Mouse (Mus musculus): ENCODE measurements around the gene Ccne1.
"Not testable (repeated sequence)": the region's sequence is repeated elsewhere in the genome, so short reads cannot be mapped to it uniquely, and the experiment has no call there.

Gene Ccne1

GRCm38 (mm10) chr7:38107371-38108259 is at the start of gene Ccne1:
Gene Ccne1 (minus strand): TSS chr7:38107534.
- in situ Hi-C loops (cut with MboI): no loop called here

DNA sequence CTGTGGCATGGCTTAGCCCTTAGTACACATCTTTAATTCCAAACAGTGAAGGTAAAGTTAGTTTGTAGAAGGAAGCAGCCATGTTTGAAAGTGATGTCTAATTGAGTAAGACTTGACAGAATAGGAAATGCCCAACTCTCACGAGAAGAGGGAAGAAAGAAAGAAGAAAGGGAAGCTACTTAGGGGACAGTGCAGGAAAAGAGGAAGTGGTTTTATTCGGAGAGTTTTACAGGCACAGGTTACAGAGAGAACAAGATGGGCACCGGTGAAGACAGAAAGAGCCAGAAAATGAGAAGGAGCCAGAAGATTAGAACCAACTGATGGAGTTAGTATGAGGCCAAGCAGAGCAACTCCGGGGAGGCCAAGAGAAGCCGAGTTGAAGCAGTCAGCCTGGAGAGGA is 48.5 kb upstream of the Ccne1 start:
- in situ Hi-C loops (cut with MboI): loop anchor here (25.0 kb wide), 1 partner anchor 794 kb away; no protein-coding TSS in a partner anchor

DNA sequence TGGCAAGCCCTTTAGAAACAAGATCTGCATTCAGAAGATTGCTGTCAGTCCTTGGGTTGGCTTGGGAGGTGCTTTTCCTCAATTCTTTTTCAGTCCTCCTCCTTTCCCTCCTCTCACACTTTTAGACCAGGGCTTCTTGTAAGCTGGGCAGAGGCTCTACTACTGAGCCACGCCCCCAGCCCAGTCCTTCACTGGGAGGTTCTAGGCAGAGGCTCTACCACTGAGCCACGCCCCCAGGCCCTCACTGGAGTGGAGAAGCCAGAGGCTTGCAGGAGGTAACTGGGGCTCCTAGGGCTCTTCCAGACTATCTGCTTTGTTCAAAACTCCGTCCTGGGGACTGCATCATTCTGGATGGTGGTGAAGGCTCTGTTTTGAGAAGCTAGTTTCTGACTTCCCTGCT is 45.2 kb upstream of the Ccne1 start:
- in situ Hi-C loops (cut with MboI): loop anchor here (25.0 kb wide), 1 partner anchor 790 kb away; no protein-coding TSS in a partner anchor

- in situ Hi-C loops (cut with MboI): loop anchor here (25.0 kb wide), 1 partner anchor 790 kb away; no protein-coding TSS in a partner anchor
Measured at GRCm38 (mm10) chr7:38151706-38152312, 44.5 kb upstream of the Ccne1 start.

- in situ Hi-C loops (cut with MboI): no loop called here
Measured at GRCm38 (mm10) chr7:38147477-38147876, 40.1 kb upstream of the Ccne1 start.

GRCm38 (mm10) chr7:38141747-38142545 is 34.6 kb upstream of the Ccne1 start:
- in situ Hi-C loops (cut with MboI): no loop called here

GRCm38 (mm10) chr7:38140324-38140723 is 33.0 kb upstream of the Ccne1 start:
- in situ Hi-C loops (cut with MboI): no loop called here

DNA sequence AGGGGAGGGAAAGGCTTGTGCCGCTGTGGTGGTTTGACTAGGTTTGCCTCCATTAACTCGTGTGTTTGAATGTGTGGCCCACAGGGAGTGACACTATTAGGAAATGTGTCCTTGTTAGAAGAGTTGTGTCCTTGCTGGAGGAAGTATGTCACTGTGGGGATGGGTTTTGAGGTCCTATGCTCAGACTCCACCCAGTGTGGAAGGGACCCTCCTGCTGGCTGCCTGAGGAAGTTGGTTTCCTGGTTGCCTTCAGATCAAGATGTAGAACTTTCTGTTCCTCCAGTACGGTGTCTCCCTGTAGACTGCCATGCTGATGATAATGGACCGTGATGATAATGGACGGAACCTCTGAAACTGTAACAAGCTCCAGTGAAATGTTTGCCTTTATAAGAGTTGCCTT is 27.1 kb upstream of the Ccne1 start:
- in situ Hi-C loops (cut with MboI): no loop called here

GRCm38 (mm10) chr7:38131186-38131585 is 23.9 kb upstream of the Ccne1 start:
- in situ Hi-C loops (cut with MboI): no loop called here

DNA sequence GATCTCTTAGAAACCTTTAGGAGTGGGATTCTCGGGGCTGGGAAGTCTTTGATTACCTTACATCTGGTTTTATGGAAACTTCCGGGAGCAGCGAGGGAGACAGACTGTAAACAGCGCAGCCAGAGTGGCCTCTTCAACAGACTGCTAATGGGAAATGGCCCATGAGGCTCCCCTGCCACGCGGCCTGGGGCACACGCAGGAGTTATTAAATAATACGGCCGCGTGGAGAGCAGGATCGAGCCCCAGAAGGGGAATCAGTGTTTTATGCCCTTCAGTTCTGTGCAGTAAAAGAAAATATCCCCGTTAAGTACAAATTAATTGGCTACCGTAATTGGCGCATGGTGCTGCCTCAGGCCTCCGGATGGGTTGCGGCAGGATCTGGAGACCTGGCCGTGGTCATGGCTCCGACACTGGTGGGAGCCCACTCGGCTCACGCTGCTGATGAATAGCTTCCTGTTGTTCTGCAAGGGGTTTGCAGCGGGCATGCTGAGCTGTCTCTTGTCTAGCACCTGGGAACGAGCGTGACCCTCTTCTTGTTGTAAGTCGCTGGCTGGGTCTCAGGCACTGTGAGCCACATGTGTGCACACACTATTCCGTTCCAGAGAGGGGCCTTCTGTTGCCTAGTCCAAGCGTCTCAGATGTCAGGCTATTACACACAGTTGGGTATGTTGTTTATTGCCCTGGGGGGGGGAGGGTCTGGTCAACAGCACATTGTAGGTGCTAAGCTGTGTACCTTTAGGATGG is 22.8 kb upstream of the Ccne1 start:
- in situ Hi-C loops (cut with MboI): no loop called here

- in situ Hi-C loops (cut with MboI): no loop called here
Measured at GRCm38 (mm10) chr7:38129491-38129890, 22.2 kb upstream of the Ccne1 start.

DNA sequence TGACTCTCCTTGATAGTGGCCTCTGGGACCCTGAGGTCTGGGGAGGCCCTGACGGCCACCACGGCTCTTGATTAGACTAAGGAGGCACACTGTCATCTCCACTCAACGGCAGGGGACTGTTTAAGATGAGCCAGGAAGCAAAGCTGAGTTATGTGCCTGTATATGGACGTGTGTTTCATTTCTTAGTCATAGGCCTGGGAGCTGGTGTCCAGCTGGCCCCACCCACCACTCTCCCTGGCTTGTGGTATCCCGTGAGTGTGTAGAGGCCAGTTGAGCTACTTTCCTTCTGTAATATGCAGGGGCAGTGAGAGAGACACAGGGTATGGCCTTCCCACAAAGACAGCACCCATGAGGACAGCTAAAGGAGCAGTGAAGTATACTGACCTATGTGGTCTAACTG is 20.9 kb upstream of the Ccne1 start:
- in situ Hi-C loops (cut with MboI): not testable (repeated sequence)

DNA sequence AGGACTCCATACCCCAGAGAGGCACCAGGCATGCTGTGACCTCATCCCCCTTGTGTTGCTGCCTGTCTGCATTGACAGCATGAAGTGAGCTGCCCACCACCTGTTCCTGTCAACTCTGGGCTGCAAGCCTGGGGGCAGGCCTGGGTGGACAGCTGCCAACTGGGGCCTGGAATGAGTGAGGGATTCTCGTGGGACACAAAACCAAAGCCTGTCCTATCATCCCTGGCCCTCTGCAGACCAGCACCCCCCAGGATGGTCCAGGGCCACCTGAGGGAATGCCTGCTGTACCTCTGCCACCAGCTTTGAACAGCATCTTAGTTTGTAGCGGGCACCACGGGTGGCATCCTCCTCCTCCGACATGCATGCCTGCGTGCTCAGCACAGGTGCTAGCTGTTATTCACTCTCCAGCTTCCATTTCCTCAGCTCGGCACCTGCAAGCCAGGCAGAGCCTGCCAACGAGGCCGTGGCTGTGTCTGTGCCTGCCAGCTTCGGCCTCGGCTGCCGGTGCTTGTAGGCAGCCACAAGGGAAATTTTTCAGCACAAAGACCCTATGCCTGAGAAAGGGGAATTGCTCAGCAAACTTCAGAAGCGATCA is 18.3 kb upstream of the Ccne1 start:
- in situ Hi-C loops (cut with MboI): no loop called here

DNA sequence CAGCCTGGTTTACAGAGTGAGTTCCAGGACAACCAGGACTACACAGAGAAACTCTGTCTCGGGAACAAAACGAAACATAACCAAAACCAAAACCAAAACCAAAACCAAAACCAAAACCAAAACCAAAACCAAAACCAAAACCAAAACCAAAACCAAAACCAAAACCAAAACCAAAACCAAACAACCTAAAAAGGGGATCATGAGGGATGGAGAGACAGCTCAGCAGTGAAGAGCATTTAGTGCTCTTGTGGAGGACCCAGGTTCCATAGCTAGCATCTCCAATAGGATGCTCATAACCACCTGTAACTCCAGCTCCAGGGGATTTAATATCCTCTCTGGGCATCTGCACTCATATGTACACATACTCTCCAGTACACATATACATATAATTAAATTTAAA is 16.8 kb upstream of the Ccne1 start:
- in situ Hi-C loops (cut with MboI): not testable (repeated sequence)

GRCm38 (mm10) chr7:38118594-38118993 is 11.3 kb upstream of the Ccne1 start:
- in situ Hi-C loops (cut with MboI): no loop called here

DNA sequence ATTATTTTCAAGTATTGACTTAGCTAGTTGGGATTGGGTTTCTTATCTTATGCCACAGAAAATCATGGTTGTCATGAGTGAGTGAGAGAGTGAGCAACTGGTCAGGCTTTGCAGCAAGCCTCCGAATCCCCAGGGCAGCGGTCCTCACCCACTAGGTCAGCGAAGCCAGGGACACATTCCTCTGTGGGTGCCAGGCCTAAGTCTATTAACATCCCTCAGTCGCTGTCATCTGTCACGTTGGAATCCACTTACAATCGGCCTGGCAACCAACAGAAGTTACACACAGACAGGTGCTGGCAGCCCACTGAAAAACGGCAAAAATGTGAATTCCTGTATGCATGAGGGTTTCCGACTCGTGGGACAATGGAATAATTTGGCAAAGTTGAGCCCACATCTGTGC is 5.1 kb upstream of the Ccne1 start:
- in situ Hi-C loops (cut with MboI): no loop called here

GRCm38 (mm10) chr7:38111996-38112395 is 4.7 kb upstream of the Ccne1 start:
- in situ Hi-C loops (cut with MboI): no loop called here

DNA sequence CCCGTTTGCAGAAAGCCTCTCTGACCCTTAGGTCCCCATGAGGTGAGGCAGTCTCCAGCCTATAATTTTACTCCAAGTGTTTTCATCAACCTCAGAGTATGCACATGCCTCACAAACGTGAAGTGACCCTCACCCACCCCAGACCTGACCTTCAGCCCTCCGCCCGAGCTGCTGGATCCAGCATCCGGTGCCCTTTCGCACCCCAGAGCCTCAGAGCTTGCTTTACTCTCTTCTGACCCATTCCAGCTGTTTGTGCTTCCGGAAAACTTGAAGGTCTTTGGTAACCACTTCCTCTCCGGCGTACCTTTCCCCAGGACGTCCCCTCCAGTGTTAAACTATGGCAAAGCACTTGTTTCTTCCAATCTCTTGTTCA is 912 bp upstream of the Ccne1 start:
- in situ Hi-C loops (cut with MboI): no loop called here

GRCm38 (mm10) chr7:38106711-38107311 is 523 bp downstream of the Ccne1 start:
- in situ Hi-C loops (cut with MboI): no loop called here

DNA sequence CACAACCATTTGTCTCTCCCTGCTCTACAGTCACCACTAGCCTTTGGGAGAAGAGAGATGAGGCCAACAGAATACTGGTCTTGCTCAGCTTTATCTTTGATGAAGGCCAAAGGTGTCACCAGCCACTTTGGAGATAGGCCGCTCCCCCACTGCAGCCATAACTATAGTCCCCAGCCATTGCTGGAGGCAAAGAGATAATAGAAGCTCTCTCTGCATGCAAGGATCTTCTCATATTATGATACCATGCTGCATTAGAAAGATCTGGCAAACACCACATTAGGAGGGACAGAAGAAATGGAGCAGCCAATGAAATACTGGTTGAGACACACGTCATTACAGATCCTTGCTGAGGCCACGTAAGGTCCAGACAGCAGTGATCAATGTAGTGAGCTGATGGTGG is 2.0 kb downstream of the Ccne1 start:
- in situ Hi-C loops (cut with MboI): no loop called here

GRCm38 (mm10) chr7:38104097-38104496 is 3.2 kb downstream of the Ccne1 start:
- in situ Hi-C loops (cut with MboI): no loop called here

Data from mature B cell (primary cell).